Mouse (Mus musculus): Measurements from ENCODE around the gene Kctd11.

The Kctd11 gene

DNA sequence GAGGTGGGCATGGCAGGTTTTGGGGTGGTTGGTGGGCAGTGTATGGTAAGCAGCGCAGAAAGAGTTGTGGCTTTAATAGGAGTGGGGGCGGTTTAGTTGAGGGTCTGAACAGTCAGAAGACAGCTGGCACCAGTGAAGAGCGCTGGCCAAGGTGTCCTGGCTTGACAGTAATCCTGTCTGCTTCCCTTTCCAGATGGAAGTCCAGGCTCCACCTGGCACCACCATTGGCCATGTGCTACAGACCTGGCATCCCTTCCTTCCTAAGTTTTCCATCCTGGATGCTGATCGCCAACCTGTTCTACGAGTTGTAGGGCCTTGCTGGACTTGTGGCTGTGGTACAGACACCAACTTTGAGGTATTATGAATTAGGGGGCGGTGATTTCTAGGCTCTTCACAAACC, 33.2 kb downstream of the Kctd11 start:
- DNase-seq (ENCODE audit: low spot score), result no peak

DNA sequence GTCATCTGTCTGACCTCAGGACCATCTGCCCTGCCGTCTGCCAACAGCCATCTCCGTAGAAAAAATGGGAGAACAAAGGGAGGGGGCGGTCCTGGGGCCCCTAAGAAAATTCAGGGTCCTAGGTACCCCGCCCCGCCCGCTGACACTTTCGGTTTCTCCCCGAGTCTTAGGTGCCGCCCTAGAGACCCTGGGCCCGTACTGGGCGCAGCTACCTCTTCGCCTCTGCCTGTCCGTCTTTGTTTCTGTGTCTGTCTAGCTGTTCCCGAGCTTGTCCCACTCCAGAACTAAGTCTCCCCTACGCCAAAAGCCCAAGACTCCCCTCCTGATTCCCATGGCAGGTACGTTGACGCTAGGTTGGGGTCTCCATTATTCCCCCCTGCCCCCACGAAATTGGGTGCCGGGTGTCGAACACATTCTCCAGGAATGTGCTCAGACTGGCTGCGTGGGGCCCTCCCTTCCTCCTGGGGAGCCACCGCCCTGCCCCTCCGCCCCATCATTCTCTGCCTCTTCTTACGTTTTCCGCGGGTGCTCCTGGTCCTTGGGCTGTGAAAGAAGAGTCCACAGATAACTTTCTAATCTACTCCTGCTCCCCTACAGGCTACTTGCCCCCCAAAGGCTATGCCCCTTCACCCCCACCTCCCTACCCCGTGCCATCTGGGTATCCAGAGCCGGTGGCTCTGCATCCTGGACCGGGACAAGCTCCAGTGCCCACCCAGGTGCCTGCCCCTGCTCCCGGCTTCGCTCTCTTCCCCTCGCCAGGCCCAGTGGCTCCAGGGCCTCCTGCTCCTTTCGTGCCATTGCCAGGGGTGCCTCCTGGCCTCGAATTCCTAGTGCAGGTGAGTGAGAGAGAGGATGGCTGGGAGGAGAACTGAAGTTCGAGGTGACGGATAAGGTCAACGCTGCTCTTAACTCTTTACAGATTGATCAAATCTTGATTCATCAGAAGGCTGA, 34.2 kb downstream of the Kctd11 start:
- DNase-seq (ENCODE audit: low spot score), result peak; percentile 53

DNA sequence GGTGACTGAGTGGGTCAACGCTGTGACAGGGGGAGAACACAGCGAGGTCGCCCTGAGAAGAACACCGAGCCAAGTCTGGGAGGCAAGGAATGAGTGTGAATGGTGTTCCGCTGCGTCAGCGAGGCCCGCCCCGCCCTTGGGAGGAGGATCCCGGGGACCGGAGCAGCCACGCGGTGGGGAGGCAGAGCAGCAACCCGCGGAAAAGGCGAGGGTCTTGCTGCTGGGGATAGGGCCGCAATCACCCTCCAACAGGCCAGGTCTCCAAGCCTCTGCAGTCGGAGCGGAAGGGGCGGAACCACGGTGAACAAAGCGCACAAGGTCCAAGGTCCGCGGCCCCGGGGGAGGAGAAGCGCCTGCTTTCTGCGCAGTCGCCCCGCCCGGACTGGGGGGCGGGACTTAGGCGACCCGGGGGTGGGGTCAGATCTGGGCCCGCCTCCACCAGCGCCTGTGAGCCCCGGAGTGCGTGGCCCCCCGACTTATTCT, 35.0 kb downstream of the Kctd11 start, which contains the start of gene Plscr3:
Gene Plscr3 (plus strand): TSS at position 179 of the 483 bp plus-strand sequence.
- peak; percentile 86 for DNase-seq (ENCODE audit: low spot score)

DNA sequence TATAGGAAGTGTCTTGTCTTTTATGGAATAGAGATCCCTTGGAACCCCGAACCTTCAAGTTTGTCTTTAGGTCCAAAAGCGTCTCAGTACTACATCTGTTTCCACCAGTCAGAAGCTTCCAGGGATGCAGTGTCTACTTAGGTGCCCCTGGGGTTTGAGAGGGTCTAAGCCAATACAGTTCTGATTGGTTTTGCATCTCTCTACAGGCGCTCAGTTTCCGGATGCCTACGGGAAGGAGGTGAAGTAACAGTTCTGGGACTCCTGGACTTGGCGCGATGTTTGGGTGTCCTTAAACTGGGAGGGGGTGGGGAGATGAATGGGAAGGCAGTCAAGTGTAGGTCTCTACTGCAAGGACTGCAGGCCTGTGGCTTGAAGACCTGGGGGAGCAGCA, 42.5 kb downstream of the Kctd11 start:
- peak; percentile 38 for DNase-seq (ENCODE audit: low spot score)

DNA sequence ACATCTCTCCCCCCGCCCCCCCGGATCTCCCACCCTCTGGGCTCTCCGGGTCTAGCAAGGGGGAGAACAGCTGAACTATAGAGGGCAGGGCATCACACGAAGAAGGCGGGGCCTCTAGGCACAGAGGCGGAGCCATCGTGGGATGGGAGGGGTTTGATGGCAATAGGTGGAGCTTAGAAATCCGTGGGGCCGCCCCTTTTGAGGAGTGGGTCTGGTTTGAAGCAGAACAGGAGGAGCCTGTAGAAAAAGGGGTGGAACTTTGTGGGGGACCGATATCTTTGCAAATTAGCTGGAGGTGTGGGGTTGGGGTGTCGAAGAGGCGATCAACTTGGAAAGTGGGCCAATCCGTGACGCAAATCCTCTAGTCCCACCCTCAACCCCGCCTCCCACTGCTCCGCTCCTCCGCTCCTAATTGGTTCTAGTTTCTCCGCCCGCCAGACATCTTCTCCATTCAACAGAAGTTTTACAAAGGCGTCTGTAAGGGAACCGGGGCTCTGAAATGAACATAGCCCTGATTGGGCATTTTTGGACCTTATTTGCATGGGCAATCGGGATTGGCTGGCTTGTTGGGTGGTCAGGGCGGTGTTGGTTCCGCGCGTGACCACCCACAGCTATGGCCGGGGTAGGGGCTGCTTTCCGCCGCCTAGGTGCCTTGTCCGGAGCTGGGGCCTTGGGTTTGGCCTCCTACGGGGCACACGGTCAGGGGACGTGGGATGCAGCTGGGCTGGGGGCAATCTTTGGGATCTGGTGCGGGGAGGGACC, 43.1 kb downstream of the Kctd11 start, which contains the start of gene Tmem256:
Gene Tmem256 (plus strand): TSS at position 563 of the 762 bp plus-strand sequence.
- DNase-seq (ENCODE audit: low spot score), result peak; percentile 97

DNA sequence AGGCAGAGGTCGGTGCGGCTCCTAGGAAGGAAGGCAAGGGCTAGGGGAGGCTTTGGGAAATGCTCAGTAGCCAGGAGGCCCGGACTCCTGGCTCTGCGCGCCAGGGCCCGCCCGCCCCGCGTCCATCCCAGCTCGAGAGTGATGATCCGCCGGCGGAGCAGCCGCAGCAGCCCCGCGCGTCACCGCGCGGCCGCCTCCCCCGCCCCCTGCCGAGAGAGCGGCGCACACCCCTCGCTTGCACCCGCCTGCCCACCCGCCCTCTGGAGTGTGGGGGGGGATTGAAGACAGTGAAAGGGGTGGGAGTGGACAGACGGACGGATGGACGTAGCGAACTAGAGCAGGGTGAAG, 43.6 kb downstream of the Kctd11 start, which contains the start of gene Nlgn2:
Gene Nlgn2 (minus strand): TSS at position 181 of the 348 bp plus-strand sequence.
- no peak for DNase-seq (ENCODE audit: low spot score)

DNA sequence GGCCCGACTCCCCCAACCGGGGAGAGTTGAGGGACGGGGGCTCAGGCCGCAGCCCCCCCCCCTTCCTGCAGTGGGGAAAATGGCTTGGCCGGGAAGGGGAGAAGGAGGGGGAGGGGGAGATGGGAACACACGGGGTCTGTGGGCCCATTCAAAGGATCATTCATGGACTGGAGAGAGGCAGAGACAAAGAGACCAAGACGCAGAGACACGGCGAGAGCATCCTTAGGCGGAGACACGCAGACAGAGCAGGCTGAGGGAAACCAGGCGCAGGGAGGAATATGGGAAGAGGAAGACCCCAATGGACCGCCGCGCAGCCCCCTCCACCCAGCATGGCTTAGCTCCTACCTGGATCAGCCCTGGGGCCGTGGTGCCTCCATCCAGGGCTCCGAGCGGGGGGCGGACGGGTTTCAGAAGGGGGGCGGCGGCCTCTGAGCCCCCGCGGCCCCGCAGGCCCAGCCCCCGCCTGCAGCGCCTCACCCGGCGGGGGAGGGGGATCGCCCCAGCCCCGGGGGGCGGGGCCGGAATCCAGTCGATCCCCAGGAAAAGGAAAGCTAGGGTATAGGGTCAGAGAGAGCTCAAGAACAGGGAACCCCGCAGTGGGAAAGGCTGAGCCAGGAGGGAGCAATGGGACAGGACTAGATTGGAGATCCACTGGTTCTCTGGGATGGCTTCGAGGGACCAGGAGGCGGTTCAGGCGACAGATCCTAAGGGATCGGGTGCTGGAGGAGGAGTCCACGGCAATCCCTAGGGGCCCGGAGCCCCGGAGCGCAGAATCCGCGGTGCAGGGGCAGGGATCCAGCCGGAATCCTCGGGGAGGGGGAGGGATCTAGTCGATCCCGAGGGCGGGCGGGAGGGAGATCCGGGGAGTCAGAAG, 44.3 kb downstream of the Kctd11 start:
- DNase-seq (ENCODE audit: low spot score), result no peak

DNA sequence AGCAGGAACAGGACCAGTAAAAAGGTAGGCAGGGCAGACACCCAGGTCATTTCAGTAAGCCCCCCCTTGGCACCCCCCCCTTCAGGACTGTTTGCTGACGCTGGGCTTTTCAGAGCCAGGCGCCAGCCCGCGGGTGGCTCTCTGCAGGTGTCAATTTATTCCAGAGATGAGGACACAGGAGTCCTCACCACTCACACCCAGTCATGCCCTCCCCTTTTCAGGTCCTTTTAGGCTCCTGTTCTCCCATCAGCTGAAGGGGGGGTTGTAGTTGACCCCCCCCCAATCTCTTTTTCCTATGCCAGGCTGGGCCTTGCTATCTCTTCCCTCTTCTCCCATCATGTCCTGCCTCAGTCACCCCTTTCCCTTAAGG, 45.3 kb downstream of the Kctd11 start:
- no peak for DNase-seq (ENCODE audit: low spot score)

DNA sequence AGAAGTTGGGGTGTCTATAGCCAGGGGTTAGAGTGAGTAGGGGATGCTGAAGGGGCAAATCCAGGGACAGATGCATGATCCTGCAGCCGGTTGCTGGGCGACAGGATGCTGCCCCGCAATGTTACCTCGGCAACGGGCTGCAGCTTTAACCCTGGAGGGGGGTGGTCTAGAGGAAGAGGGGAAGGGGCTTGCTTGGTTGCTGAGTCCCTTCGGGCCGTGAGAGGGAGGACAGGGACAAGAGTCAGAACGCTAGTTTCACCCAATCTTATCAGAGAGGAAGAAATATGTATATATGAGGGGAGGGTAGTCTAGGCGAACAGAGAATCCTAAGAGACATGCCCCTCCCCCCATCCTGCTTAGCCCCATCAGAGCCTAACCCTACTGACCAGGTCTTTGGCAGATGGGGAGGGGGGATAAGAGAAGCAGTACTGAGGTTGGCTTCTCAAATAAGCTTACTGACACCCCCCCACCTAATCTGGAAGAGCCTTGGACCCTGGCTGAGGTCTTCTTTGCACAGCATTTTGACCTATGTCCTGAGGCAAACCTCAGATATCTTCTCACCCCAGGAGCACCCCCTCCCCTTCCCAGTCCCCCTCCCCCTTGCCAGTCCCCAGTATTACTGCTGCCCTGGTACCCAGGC, 45.8 kb downstream of the Kctd11 start:
- no peak for DNase-seq (ENCODE audit: low spot score)

DNA sequence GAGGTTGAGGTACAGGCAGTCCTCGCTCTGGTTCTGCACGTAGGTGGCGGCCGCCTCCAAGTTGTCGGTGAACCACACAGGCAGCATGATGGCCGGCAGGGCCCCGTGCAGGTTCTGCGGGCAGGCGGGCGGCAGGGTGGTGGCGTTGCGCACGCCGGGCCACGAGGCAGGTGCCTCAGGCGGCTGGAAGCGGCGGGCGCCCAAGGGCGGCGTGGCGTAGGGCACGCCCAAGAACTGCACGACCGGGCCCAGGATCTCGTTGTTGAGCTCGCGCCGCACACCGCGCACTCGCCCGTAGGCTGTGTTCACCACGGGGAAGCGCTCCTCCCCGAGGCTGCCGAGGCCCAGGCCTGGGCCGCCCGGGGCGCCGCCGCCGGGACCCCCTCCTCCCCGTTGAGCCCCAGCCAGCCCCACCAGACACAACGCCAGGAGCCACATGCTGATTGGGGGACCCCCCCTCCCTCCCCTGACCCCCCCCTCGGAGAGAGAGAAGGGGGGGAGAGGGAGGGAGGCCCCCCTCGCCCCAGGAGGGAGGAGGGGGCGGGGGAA, 47.1 kb downstream of the Kctd11 start:
- peak; percentile 57 for DNase-seq (ENCODE audit: low spot score)

DNA sequence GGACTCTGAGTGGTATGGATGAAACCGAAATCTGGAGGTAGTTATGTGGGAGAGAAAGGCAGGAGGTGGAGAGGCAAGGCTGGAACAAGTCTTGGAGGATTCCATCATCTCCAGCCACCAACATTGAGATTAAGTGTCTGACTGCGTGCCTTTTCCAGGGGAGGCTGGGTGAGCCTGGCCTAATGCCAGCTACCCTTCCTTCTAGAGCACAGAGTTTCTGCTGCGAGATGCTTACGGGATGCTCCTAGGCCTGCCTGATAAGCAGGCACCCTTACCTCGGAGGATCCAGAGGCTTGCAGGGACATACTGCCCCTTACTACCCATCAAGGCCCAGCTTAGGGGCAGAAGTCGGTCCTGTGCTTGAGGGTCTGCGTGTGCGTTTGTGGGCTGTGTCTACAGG, 47.7 kb downstream of the Kctd11 start:
- DNase-seq (ENCODE audit: low spot score), result no peak

DNA sequence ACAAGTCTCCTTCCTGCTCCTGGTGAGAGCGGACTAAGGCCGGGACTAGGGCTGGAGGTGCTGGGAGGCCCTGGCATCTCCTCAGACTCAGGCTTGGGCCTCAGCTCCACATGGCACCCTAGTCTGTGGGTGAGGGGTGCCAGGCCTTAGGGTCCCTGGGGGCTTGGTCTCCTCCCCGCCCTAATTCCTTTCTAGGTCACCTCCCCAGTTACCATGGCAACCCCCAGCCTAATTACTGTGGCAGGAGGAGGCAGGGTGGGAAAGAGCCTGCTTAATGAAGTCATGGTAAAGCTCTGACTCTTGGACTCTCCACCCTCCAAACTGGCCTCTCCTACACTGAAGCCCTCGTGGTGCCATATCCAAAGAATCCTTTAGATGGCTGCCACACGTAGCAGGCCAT, 52.4 kb downstream of the Kctd11 start:
- DNase-seq (ENCODE audit: low spot score), result no peak
